Mouse (Mus musculus): ENCODE results near the gene Gdf15. TPM values are rescaled to one million over a fixed set of nuclear protein-coding genes. Genes with fewer than 3 reads are reported as not detected.

Gene Gdf15
- polyA plus RNA-seq, 1 experiment from 2014 or later = 0.48 TPM

- peaks cover 2% of the 10 kb centered on the region; the same call in 1 of the 2 replicates for H3K9me3 ChIP-seq (ENCODE audit: control insufficient read depth, low read length)
- no peak overlapping the region for H3K27ac ChIP-seq (ENCODE audit: low read depth, low read length)
- H3K27me3 ChIP-seq (replicated peaks; ENCODE audit: control insufficient read depth, insufficient read depth, low read length) = no peaks in the 10 kb centered on the region
- peak; percentile 16; the same call in 1 of the 2 replicates for ATAC-seq
- peak overlapping the region; percentile 40 for H3K4me3 ChIP-seq (ENCODE audit: low read length)
- peaks cover 11% of the 10 kb centered on the region for H3K36me3 ChIP-seq (ENCODE audit: control insufficient read depth, insufficient read depth, low read length)
- 3% methylated on average over 27 of the region's 29 CpGs for WGBS
- peak overlapping the region; percentile 73 for H3K4me2 ChIP-seq (ENCODE audit: low read length)
- H3K4me1 ChIP-seq (ENCODE audit: control insufficient read depth, insufficient read depth, low read depth, low read length) = peaks cover 60% of the 10 kb centered on the region
- peak overlapping the region; percentile 67 for H3K9ac ChIP-seq (ENCODE audit: low read depth, low read length)
Measured at GRCm38 (mm10) chr8:70598283-70598682, 34.0 kb downstream of the Gdf15 start.

- Histone ChIP-seq H3K27ac (ENCODE audit: low read depth, low read length) (peak overlapping the region; percentile 34; the same call in 1 of the 2 replicates), H3K9ac (ENCODE audit: low read depth, low read length) (peak overlapping the region; percentile 67), H3K27me3 (replicated peaks; ENCODE audit: control insufficient read depth, insufficient read depth, low read length) (no peaks in the 10 kb centered on the region), H3K36me3 (ENCODE audit: control insufficient read depth, insufficient read depth, low read length) (peaks cover 7% of the 10 kb centered on the region), H3K4me2 (ENCODE audit: low read length) (peak overlapping the region; percentile 73), H3K4me3 (ENCODE audit: low read length) (peak overlapping the region; percentile 40), H3K9me3 (ENCODE audit: control insufficient read depth, low read length) (peaks cover 2% of the 10 kb centered on the region; the same call in 1 of the 2 replicates), H3K4me1 (ENCODE audit: control insufficient read depth, insufficient read depth, low read depth, low read length) (peaks cover 62% of the 10 kb centered on the region)
- WGBS = 10% methylated on average over 37 of the region's 68 CpGs
- no peak for ATAC-seq
Measured at GRCm38 (mm10) chr8:70597417-70598272, 34.6 kb downstream of the Gdf15 start.

- H3K4me1 ChIP-seq (ENCODE audit: control insufficient read depth, insufficient read depth, low read depth, low read length) = peaks cover 62% of the 10 kb centered on the region
- peak overlapping the region; percentile 40; the same call in 1 of the 2 replicates for H3K4me3 ChIP-seq (ENCODE audit: low read length)
- H3K4me2 ChIP-seq (ENCODE audit: low read length) = peak overlapping the region; percentile 73
- no peak overlapping the region for H3K27ac ChIP-seq (ENCODE audit: low read depth, low read length)
- no peaks in the 10 kb centered on the region for H3K27me3 ChIP-seq (replicated peaks; ENCODE audit: control insufficient read depth, insufficient read depth, low read length)
- no peak for ATAC-seq
- peaks cover 2% of the 10 kb centered on the region; the same call in 1 of the 2 replicates for H3K9me3 ChIP-seq (ENCODE audit: control insufficient read depth, low read length)
- H3K36me3 ChIP-seq (ENCODE audit: control insufficient read depth, insufficient read depth, low read length) = peaks cover 3% of the 10 kb centered on the region; the same call in 1 of the 2 replicates
- H3K9ac ChIP-seq (ENCODE audit: low read depth, low read length) = no peak overlapping the region
- WGBS = 73% methylated on average over 17 of the region's 17 CpGs
Measured at GRCm38 (mm10) chr8:70596775-70597416, 35.4 kb downstream of the Gdf15 start.

DNA sequence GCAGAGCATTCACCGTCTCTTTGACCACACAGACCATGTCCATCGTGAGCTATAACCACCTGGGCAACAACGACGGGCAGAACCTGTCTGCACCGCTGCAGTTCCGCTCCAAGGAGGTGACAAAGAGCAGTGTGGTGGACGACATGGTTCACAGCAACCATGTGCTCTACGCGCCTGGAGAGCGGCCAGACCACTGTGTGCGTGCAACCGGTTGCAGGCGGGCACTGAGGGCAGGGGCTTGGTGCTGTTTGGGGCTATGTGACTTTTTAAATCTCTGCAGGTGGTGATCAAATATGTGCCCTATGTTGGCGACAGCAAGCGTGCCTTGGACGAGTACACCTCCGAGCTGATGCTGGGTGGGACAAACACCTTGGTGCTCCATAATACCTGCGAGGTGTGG, 36.0 kb downstream of the Gdf15 start:
- H3K4me2 ChIP-seq (ENCODE audit: low read length) = no peak overlapping the region

GRCm38 (mm10) chr8:70595811-70596210, 36.4 kb downstream of the Gdf15 start:
- H3K4me2 ChIP-seq (ENCODE audit: low read length) = peak overlapping the region; percentile 95; the same call in 1 of the 2 replicates
- no peaks in the 10 kb centered on the region for H3K27me3 ChIP-seq (replicated peaks; ENCODE audit: control insufficient read depth, insufficient read depth, low read length)
- peaks cover 2% of the 10 kb centered on the region; the same call in 1 of the 2 replicates for H3K9me3 ChIP-seq (ENCODE audit: control insufficient read depth, low read length)
- no peak overlapping the region; the same call in 1 of the 2 replicates for H3K4me3 ChIP-seq (ENCODE audit: low read length)
- ATAC-seq = no peak
- 94% methylated on average over 12 of the region's 12 CpGs for WGBS
- H3K4me1 ChIP-seq (ENCODE audit: control insufficient read depth, insufficient read depth, low read depth, low read length) = peaks cover 52% of the 10 kb centered on the region
- no peak overlapping the region for H3K27ac ChIP-seq (ENCODE audit: low read depth, low read length)
- no peak overlapping the region for H3K9ac ChIP-seq (ENCODE audit: low read depth, low read length)
- peaks cover 3% of the 10 kb centered on the region; the same call in 1 of the 2 replicates for H3K36me3 ChIP-seq (ENCODE audit: control insufficient read depth, insufficient read depth, low read length)

More for the DNA sequence above, 36.0 kb downstream of the Gdf15 start:
- Histone ChIP-seq H3K27me3 (replicated peaks; ENCODE audit: control insufficient read depth, insufficient read depth, low read length) (no peaks in the 10 kb centered on the region), H3K9me3 (ENCODE audit: control insufficient read depth, low read length) (peaks cover 2% of the 10 kb centered on the region; the same call in 1 of the 2 replicates), H3K36me3 (ENCODE audit: control insufficient read depth, insufficient read depth, low read length) (peaks cover 3% of the 10 kb centered on the region; the same call in 1 of the 2 replicates), H3K9ac (ENCODE audit: low read depth, low read length) (no peak overlapping the region), H3K4me3 (ENCODE audit: low read length) (no peak overlapping the region), H3K4me1 (ENCODE audit: control insufficient read depth, insufficient read depth, low read depth, low read length) (peaks cover 56% of the 10 kb centered on the region), H3K27ac (ENCODE audit: low read depth, low read length) (no peak overlapping the region)
- no peak for ATAC-seq
- WGBS = 91% methylated on average over 18 of the region's 18 CpGs

GRCm38 (mm10) chr8:70594621-70595564, 37.4 kb downstream of the Gdf15 start:
- H3K4me3 ChIP-seq (ENCODE audit: low read length) = peak overlapping the region; percentile 64
- peak overlapping the region; percentile 95 for H3K4me2 ChIP-seq (ENCODE audit: low read length)
- H3K27ac ChIP-seq (ENCODE audit: low read depth, low read length) = peak overlapping the region; percentile 65
- peak; percentile 15 for ATAC-seq
- peaks cover 43% of the 10 kb centered on the region for H3K4me1 ChIP-seq (ENCODE audit: control insufficient read depth, insufficient read depth, low read depth, low read length)
- H3K9me3 ChIP-seq (ENCODE audit: control insufficient read depth, low read length) = peaks cover 2% of the 10 kb centered on the region; the same call in 1 of the 2 replicates
- no peaks in the 10 kb centered on the region for H3K27me3 ChIP-seq (replicated peaks; ENCODE audit: control insufficient read depth, insufficient read depth, low read length)
- peaks cover 6% of the 10 kb centered on the region; the same call in 1 of the 2 replicates for H3K36me3 ChIP-seq (ENCODE audit: control insufficient read depth, insufficient read depth, low read length)
- H3K9ac ChIP-seq (ENCODE audit: low read depth, low read length) = peak overlapping the region; percentile 73
- 9% methylated on average over 79 of the region's 82 CpGs for WGBS

DNA sequence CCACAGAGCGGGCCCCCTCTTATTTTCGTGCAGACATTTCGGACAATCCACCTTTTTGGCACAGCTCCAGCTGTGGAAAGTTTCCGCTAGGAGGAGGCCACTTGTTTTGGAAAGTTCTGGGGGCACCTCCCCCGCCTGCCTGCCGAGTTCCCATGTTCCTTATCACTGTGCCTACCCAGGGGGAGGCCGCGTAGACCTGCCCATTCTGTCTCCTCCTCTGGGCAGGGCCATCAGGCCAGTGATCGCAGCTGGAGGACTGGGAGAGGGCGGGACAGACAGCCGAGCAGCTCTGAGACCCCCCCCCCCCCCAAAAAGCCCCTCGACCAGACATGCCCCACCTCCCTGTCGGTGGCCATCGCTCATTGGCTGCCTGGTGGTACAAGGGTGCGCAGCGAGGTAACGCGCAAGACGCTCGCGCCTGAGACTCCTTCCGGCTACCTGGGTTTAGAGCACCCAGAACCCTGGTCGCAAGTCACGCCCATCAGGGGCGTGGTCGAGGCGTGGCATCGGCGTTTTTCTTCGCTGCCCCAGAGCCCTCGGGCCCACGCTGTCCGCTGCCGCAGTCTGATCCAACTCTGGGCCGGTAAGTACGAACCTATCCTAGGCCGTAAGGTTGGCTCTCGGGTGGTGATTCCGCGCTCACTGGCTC, 38.2 kb downstream of the Gdf15 start, which contains the start of gene Isyna1:
Isyna1 (plus strand) TSS at position 413 of the 649 bp plus-strand sequence.
- Histone ChIP-seq H3K36me3 (ENCODE audit: control insufficient read depth, insufficient read depth, low read length) (peaks cover 6% of the 10 kb centered on the region; the same call in 1 of the 2 replicates), H3K4me1 (ENCODE audit: control insufficient read depth, insufficient read depth, low read depth, low read length) (peaks cover 43% of the 10 kb centered on the region), H3K4me2 (ENCODE audit: low read length) (peak within 1 kb of the TSS; percentile 95), H3K27me3 (replicated peaks; ENCODE audit: control insufficient read depth, insufficient read depth, low read length) (no peaks in the 10 kb centered on the region), H3K9me3 (ENCODE audit: control insufficient read depth, low read length) (peaks cover 2% of the 10 kb centered on the region; the same call in 1 of the 2 replicates), H3K27ac (ENCODE audit: low read depth, low read length) (peak within 1 kb of the TSS; percentile 65), H3K4me3 (ENCODE audit: low read length) (peak within 1 kb of the TSS; percentile 64), H3K9ac (ENCODE audit: low read depth, low read length) (peak within 1 kb of the TSS; percentile 73)
- under 1% methylated on average over 38 of the region's 40 CpGs for WGBS
- ATAC-seq = peak; percentile 84

- H3K9ac ChIP-seq (ENCODE audit: low read depth, low read length) = no peak overlapping the region; the same call in 1 of the 2 replicates
- peaks cover 8% of the 10 kb centered on the region; the same call in 1 of the 2 replicates for H3K36me3 ChIP-seq (ENCODE audit: control insufficient read depth, insufficient read depth, low read length)
- no peak overlapping the region; the same call in 1 of the 2 replicates for H3K4me2 ChIP-seq (ENCODE audit: low read length)
- H3K4me3 ChIP-seq (ENCODE audit: low read length) = no peak overlapping the region
- peaks cover 2% of the 10 kb centered on the region; the same call in 1 of the 2 replicates for H3K9me3 ChIP-seq (ENCODE audit: control insufficient read depth, low read length)
- peaks cover 35% of the 10 kb centered on the region for H3K4me1 ChIP-seq (ENCODE audit: control insufficient read depth, insufficient read depth, low read depth, low read length)
- peak overlapping the region; percentile 50; the same call in 1 of the 2 replicates for H3K27ac ChIP-seq (ENCODE audit: low read depth, low read length)
- no peaks in the 10 kb centered on the region for H3K27me3 ChIP-seq (replicated peaks; ENCODE audit: control insufficient read depth, insufficient read depth, low read length)
- WGBS = 50% methylated on average over 8 of the region's 8 CpGs
- no peak for ATAC-seq
Measured at GRCm38 (mm10) chr8:70593173-70593572, 39.1 kb downstream of the Gdf15 start.

Measured in hindbrain, embryonic 16.5 days (tissue).